Mouse (Mus musculus): ENCODE data around the gene Frmpd2.

- TF ChIP-seq CTCF (IDR thresholded peaks at IDR 0.05; ENCODE audit: borderline replicate concordance, insufficient read depth, low read depth, low read length), result no peak
- TF ChIP-seq POLR2A (IDR thresholded peaks at IDR 0.05; ENCODE audit: borderline replicate concordance, insufficient read depth, low read length), result no peak
These were observed 37.2 kb downstream of the Frmpd2 start for GRCm38 (mm10) chr14:33508660-33509059.

Data from cerebellum, adult 2 months (tissue).